Mouse (Mus musculus): ENCODE results near the gene Tmod2. TPM values are rescaled to one million over a fixed set of nuclear protein-coding genes. Genes with fewer than 3 reads are reported as not detected.

Tmod2 gene
- total RNA-seq, 2 experiments from 2014 or later = 453 to 459 TPM

DNA sequence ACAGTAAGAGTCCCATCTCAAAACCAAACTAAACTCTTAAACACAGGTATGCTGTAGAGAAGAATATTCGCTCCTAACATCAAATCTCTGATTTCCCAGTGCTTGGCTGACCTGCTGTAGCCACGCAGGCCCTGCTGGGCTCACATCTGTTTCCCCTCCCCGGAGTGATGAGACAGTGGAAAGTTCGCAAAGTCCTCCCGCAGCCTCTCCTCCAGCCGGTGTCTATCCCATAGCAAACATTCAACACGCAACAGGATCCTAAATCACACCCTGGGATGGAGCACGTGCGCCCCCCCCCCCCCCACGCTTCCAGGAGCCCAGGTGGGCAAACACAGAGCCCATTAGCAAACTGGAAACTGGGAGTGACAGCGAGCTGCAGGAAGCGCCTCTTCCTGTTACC, 9.6 kb downstream of the Tmod2 start:
- intact Hi-C loops (cut with DNase I) = no loop called here
- no peak for DNase-seq

DNA sequence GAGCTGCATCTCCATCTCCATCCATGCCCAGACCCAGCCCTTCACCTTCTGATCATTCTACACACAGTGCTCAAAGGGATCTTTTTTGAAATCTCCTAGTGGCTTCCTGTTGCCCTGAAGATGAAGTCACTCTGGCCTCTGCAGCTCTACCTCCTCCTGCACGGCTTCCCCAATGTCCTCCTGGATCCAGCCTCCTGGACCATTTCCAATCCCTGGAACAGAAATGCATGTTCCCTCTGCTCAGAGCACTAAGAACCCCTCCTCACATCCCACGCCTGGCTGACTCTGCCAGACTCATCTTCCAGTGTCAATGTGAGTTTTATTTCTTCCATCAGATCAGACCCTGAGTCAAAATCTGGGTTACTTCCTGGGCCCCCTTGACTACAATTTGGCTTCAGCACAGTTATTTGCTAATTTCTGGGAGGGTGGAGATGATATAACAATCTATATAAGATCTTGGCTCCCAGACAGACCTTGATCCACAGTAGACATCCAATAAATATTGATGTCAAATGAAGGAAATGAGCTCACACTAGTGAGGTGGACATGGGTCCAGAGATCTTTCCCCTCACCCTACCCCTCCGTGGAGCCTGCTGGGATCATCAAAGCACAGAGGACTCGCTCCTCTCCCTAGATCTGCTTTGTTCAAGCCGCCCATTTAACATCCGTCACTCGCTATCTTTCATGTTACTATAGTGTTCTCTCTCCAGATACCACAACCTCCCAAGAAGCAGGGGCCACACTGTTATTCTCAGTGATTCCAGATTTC, 10.8 kb downstream of the Tmod2 start:
- intact Hi-C loops (cut with DNase I) = no loop called here
- peak; percentile 81 for DNase-seq

DNA sequence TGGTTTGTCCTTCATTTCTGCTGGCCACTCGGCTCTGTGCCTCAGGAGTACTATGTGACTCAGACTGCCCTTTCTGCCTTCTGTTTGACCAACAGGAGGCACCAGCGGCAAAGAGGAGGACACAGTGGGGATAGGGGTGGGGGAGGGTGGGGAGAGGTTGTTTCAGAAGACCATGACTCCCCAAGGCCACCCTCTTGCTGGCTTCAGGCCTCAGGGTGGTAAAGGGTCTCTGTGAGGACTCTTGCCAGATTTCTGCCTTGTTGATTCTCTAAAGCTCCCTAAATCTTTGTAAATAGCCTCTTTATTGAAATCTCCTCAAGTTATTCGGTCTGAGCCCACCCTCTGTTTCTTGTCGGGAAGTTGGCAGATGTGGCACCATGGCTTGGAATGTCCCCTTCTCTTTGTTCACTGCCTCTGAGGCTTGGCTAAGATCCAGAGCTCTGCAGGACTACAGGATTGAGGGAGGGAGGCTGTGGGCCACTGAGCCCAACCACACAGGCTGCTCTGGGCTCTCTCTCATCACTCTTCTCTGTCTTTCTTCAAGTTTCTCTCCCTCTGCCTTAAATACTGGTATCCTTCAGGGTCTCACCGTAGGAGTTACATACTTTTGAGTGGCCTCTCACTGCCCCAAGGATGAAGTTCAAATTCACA, 11.8 kb downstream of the Tmod2 start:
- DNase-seq = peak; percentile 90
- intact Hi-C loops (cut with DNase I) = no loop called here

DNA sequence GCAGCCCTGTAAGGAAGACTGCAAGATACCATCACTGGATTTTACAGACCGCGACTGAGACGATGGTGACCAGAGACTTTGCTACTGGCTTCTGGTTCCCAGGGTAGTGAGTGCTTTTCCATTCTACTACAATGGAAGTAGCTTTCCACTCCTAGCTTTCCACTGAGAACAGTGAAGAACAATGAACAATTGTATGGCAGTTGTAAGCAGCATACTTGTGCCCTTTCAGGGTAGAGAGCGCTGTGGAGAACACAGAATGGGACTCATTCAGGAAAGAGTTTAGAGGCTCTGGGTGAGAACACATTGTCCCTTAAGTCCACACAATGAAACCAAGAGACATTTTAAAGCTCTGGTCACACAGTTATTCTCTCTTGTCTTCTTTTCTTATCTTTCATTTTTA, 13.5 kb downstream of the Tmod2 start:
- intact Hi-C loops (cut with DNase I) = no loop called here
- DNase-seq = no peak

DNA sequence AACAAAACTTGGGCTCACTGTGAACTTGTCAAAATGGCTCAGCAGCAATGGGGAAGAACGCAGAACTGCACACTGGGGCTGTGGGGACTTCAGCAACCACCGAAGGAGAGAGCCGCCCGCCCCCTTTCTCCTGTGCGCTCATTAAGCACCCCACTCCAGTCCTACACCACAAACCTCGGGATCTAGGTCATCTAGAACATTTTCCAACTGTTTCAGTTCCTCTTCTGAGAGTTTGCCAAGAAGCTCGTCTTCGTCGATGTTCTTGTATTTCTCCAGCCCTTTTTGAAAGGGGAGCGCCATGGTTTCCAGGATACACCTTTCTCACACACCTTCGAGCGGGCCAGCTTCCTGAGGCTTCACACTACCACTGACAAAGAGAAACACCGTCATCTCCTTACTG, 14.1 kb downstream of the Tmod2 start:
- intact Hi-C loops (cut with DNase I) = no loop called here
- no peak for DNase-seq

DNA sequence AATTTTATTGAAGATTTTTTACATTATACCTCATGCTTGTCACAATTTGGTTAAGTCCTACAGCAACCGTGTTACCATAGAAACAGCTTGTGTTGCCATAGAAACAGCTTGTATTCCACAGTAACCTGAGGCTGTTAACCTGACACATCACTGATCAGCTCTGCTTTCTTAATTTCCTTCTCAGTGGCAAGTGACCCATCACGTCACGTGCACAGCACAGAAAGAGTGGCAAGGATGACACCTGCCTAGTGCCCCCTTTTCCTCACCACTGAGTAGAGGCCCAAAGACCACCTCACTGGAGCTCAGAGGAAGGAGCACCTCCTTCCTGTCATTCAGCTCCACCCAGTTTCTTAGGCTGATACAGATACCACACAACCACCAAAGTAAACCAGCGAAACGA, 17.6 kb downstream of the Tmod2 start:
- DNase-seq = no peak
- intact Hi-C loops (cut with DNase I) = no loop called here

DNA sequence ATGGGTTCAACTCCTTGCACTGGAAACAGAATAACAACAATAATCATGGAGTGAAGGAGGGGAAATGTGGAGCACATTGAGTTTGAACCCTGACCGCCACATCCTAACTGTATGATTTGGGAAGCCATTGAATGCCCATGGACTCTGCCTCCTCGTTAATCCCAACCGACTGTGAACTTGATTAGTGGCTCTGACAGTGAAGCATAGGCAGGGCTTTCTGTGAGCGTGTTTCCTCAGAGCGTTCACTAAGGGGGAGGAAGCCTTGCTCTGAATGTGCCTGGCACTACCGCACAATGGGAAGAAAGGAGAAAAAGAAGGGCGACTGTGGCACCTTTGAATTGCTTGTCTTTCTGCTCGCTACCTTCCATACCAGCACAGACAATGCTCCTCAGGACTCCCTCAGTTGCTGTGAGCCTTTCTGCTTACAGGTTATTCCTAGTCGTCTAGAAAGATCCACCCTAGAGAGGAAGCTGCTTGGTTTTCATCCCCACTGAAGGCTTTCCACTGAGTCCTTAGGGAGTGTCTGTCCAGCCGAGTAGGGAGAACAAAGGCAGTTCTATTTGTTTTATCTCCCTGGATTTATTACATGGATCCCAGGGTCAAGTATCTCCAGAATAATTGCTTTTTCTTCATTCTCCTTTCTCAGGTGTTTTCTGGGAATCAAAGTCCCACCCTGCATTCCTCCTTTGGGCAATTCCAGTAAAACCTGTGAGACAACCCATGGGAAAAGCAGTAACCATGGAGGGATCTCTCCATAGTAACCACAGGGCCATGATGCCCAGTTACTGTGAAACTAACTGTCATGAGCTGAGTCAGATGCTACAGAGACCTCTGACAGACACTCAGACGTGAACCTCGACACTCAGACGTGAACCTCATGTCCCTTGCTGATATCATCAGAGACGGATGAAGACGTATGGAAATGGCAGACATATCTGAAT, 21.0 kb downstream of the Tmod2 start:
- no peak for DNase-seq
- intact Hi-C loops (cut with DNase I) = no loop called here

DNA sequence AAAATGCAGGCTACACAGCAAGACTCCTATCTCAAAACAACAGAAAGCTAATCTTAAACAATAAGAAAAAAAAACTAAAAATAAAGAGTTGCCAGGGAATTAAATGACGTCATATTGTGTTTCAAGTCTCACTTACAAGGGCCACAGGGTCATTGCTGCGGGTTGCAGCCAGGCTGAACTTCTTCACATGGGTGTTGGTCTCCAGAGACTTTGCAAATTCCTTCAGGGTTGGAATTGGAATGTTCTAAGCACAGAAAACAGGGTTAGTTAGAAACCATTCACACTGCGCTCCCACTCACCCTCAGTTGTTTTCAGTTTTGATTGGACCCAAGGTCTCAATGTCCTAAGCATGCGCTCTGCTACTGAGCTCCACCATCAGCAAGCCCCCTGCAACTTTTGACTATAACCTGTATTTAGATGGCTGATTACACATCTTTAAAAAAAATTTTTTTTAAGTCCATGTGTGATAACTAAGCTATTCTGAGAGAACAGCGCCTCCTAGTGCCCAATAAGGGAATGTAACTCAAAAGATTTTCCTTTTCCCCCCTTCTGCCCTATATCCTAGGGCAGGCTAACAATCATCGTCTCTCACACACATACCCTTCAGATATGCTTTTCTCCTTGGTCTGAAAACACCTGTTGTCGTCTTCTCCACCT, 29.3 kb downstream of the Tmod2 start:
- no peak for DNase-seq
- intact Hi-C loops (cut with DNase I) = loop anchor here (2.0 kb wide), 1 partner anchor 61 kb away; no protein-coding TSS in a partner anchor

DNA sequence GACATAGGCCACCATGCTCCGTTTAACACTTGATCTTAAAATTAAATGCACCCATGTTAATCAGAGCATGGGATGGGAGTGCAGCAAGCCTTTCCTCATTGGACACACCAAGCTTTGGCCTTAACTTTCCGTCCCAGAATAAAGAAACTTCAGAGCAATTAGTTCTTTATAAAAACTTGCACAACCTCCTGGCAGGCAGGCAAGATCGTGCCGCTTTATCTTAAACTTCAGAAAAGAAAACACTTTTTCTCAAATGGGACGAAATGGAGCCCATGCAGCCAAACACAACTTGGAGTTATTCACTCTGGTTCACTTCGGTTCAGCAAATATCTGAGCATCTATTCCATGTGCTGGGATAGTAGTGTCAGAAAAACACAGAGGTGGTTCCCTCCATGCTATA, 31.8 kb downstream of the Tmod2 start:
- intact Hi-C loops (cut with DNase I) = no loop called here

DNA sequence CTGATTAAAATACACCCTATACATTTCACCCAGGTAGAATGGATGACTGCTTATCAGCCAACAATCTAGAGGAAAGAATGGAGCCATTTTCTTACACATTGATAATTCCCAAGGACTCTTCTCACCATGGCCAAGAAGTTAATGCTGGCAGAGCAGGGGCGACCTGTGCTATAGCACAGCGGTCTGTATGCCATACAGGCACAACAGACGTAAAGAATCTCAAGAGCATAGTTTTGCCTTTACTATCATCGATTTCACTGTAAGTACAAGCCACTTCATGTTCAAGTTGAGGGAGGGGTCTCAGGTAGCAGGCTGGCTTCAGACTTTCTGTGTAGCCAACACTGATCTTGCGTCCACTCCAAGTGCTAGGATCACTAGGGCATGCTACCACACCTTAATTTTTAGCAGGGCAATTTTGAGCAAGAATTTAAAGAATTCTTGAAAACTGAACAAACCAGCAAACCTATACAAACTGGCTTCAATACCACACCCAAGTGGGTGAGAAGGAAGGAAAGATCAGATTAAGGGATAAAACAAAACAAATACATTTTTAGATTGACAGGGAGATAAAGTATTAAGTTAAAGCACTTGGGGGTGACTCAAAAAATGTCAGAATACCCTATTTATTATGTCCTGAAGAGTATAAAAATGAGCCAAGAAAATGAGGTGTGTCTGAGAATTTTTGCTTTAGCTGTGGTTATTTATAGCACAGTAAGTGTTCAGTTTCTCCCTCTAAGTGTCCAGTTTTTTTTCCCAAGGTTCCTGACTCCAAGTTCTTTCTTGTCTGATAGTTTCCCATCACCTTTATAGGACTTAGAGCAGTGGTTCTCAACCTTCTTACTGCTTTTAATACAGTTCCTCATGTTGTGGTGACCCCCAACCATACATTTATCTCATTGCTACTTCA, 39.8 kb downstream of the Tmod2 start:
- intact Hi-C loops (cut with DNase I) = no loop called here
- DNase-seq = no peak

More for the DNA sequence above, 31.8 kb downstream of the Tmod2 start:
- DNase-seq = no peak

DNA sequence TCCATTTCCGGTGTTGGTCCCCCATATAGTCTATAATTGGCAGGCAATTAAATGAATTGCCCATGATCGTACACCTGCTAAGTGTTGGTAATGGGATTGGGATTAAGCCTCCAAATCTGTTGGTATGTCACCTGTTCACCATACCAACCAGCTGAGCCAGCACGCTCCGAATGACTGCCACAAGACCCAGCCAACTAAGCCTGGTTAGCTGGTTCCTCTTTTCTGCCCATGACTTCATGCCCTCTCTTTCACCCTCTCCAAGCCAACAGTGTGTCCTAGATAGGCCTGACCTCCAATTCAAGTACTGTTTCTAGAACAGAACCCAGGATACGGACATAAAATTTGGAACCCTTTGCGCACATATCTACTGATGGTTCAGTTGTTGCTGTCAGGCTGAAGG, 42.7 kb downstream of the Tmod2 start:
- no peak for DNase-seq
- intact Hi-C loops (cut with DNase I) = no loop called here

DNA sequence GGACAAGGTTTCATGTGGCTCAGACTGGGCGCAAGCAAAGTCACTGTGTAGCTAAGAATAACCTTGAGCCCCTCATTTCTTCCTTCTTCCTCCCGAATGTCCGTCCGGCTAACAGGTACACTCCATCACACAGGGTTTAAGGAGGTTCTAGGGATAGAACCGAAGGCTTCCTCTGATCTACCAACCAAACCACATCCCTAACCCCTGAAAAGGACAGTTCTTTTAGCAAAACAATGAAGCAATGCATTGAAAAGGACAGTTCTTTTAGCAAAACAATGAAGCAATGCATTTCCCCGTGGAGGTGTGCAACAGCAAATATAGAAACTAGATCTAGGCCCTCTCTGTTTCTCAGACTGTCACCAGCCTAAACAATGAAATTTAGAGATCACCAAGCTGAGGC, 46.2 kb downstream of the Tmod2 start:
- no peak for DNase-seq
- intact Hi-C loops (cut with DNase I) = no loop called here

DNA sequence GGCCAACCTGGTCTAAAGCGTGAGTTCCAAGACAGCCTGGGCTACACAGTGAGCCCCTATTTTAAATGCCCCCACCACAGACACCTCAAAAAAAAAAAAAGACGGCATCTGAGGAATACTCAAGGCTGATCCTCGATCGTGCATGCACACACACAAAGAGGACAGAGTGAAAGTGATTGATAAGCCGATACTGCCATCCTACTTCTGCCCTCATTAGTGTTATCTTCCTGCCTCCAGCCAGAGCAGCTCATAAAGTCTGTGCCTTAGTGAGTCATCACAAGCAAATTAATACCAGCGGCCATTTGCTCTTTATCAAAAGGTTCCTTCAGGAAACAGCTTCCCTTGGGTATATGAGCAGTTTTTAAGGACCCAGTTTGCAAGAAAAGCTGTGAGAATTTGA, 47.5 kb downstream of the Tmod2 start:
- no peak for DNase-seq
- intact Hi-C loops (cut with DNase I) = no loop called here

DNA sequence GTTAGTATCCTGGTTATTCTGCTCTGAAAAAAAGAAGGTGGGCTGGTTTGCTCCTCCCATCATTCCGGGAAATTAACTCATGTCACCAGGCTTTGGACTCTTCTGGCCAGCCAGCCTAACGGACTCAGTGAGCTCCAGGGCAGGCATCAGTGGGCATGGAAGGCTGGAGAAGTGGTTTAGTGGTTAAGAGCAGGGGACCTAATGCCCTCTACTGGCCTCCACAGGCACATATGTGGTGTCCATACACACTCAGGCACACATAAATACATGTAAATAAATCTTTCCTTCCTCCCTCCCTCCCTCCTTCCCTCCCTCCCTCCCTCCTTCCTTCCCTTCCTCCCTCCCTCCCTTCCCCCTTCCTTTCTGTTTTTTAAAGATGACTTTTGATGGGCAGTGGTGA, 47.9 kb downstream of the Tmod2 start:
- intact Hi-C loops (cut with DNase I) = no loop called here
- DNase-seq = no peak

DNA sequence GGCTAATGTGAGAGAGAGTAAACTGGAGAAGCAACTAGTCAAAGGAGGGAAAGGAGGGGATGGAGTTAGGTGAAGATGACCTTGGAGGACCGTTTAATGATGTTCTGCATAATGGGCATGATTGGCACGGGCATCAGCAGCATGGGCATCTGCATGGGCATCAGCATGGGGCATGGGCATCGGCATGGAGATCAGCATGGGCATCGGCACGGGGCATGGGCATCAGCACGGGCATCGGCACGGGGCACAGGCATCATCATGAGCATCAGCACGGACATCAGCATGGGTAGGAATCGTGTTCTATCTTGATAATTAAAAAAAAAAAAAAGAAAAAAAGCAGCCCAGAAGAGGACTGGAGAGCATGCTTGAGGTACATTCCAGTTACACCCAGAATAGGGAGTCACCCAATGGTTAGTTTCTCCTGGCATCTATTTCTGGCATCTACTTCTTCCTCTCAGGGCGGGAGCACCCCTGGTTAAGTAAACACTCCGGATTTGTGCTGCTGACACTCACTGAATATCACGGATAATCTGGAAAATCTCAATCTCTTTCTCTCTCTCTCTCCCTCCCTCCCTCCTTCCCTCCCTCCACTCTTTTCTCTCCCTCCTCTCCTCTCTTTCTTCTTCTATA, 50.0 kb downstream of the Tmod2 start:
- intact Hi-C loops (cut with DNase I) = no loop called here
- DNase-seq = no peak

DNA sequence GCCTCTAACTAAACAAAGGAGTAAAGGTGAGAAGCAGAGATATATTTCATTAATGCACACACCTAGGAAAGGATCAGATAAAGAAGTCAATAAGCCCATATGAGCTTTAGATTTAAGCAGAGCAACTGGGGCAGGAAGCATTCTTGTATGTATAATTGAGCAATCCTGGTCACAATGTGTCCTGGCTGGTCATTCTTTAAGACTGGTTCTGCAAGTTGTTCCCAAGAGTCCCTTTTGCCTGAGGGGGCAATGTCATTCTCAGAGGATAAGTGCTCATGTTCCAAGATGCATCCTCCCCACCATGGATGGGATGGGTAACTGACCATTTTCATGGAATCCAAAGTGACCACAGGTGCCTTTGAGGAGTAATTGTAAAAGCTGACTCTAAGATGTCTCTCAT, 50.8 kb downstream of the Tmod2 start:
- intact Hi-C loops (cut with DNase I) = no loop called here
- no peak for DNase-seq

DNA sequence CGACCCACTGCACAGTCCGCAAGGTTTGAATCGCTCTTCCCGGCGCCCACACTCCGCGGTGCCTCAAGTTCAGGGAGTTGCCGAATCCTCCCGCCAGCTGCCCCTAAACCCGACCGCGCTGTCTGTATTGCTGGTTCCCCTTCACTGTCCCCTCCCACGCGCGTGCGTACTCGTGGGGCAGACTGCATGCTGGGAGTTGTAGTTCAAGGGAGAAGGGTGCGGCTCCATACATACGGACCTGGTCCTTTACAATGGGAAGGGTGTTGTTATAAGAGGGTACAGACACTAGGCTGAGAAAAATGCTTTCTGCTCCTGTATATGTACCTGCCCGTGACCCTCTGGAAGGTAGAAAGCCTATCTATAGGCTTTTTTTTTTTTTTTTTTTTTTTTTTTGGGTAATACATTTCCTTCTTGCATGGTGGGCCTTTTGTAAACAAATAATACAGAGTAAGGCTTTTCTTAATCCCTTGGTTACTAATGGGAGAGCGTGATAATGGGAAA, 51.6 kb downstream of the Tmod2 start, which contains the start of gene Tmod3:
TSS of gene Tmod3 (minus strand) at position 146 of the 501 bp plus-strand sequence.
- intact Hi-C loops (cut with DNase I) = no loop called here
- DNase-seq = peak; percentile 96

DNA sequence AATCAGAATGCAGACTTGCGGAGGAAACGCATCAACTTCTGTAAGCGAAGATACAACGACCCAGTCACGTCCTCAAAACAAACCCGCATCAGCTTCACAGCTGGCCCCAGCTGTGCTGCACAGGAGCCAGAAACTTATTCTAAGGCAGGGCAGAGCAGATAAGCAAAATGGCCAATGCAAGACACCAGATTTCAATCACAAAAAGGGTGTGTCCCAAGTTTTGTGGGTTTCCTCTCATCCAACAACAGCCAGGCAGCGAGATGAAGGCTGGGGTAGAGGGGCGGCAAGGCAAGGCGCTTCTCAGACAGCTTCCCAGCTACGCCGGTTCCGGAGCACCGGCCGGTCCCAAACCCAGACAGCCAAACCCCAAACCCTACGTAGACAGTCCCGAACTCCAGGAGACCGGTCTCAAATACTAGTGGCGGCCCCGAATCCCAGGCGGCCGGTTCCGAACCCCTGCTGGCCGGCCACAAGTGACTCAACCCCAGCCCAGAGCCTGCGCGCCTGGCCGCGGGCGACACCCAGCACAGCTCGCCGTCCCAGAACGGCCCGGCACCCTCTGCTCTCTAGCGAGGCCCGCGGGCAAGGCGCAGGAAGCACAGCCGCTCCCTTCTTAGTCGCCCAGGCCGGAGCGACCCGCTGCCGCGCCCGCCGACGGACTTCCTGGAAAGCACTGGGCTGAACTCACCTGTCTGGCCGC, 52.2 kb downstream of the Tmod2 start:
- no peak for DNase-seq

More for the DNA sequence above, 52.2 kb downstream of the Tmod2 start:
- intact Hi-C loops (cut with DNase I) = no loop called here

Measured in left cerebral cortex, postnatal 4 days (tissue).